Comparison of ENCODE assay signal across 9 mouse cellular contexts in genomic region chr4:129440340-129441063, GRCm38 (mm10). TPM values are rescaled to one million over a fixed set of nuclear protein-coding genes. Genes with fewer than 3 reads are reported as not detected.
DNase-seq lines count a peak whose midpoint lies in the region; ATAC-seq and TF ChIP-seq lines count a peak whose summit lies in the region.
"Had no signal": no experiment of that assay in that cellular context is flagged by ENCODE, and none has a peak within 500 bp of the region (broad histone marks: within the 10 kb centered on the region; RNA-seq: fewer than 3 reads in every experiment).

Zbtb8b (minus strand) TSS chr4:129440853.

- H3K27me3 ChIP-seq in embryonic facial prominence, embryonic 12.5 days: peaks cover 40% of the 10 kb centered on the region
- H3K27me3 ChIP-seq in hindbrain, embryonic 14.5 days (ENCODE audit: control insufficient read depth, insufficient read depth, low read length): peaks cover 23% of the 10 kb centered on the region
- peaks cover 32% of the 10 kb centered on the region for H3K27me3 ChIP-seq in lung, embryonic 14.5 days (ENCODE audit: insufficient read depth, low read length)

- no peak for TF ChIP-seq CTCF in lung, embryonic 14.5 days (IDR thresholded peaks at IDR 0.05; ENCODE audit: low read depth)

- H3K9ac ChIP-seq in embryonic facial prominence, embryonic 12.5 days: peak within 1 kb of the TSS; percentile 57
- peak within 1 kb of the TSS; percentile 71 for H3K9ac ChIP-seq in hindbrain, embryonic 14.5 days
- peak within 1 kb of the TSS; percentile 41 for H3K9ac ChIP-seq in lung, embryonic 14.5 days

- peak; percentile 24 for DNase-seq in adrenal gland, postnatal 25 days
- DNase-seq in adrenal gland, adult 2 months: no peak
- peak; percentile 85 for DNase-seq in hindbrain, embryonic 14.5 days (ENCODE audit: low spot score)
- DNase-seq in layer of hippocampus, postnatal 14 days (ENCODE audit: low spot score in 2 of 2): peak; percentile 70 to 87
- DNase-seq in lung, embryonic 14.5 days: peak; percentile 78
- peak; percentile 77 for DNase-seq in retina, embryonic 14.5 days (ENCODE audit: low spot score)
- no peak for DNase-seq in B cell, adult 2 months

- no peaks in the 10 kb centered on the region for H3K36me3 ChIP-seq in embryonic facial prominence, embryonic 12.5 days
- H3K36me3 ChIP-seq in hindbrain, embryonic 14.5 days (replicated peaks; ENCODE audit: control insufficient read depth, insufficient read depth): no peaks in the 10 kb centered on the region
- no peaks in the 10 kb centered on the region for H3K36me3 ChIP-seq in lung, embryonic 14.5 days (ENCODE audit: insufficient read depth)

- no peaks in the 10 kb centered on the region for H3K9me3 ChIP-seq in embryonic facial prominence, embryonic 12.5 days
- no peaks in the 10 kb centered on the region for H3K9me3 ChIP-seq in hindbrain, embryonic 14.5 days (ENCODE audit: control insufficient read depth, low read length)
- no peaks in the 10 kb centered on the region for H3K9me3 ChIP-seq in lung, embryonic 14.5 days (ENCODE audit: low read depth, low read length)

- ATAC-seq in embryonic facial prominence, embryonic 12.5 days (ENCODE audit: insufficient number of reproducible peaks, insufficient read depth, low FRiP score, low TSS enrichment): peak; percentile 86; the same call in 1 of the 2 replicates
- peak; percentile 99 for ATAC-seq in hindbrain, embryonic 14.5 days (ENCODE audit: low FRiP score)
- ATAC-seq in lung, embryonic 14.5 days (ENCODE audit: insufficient read depth): peak; percentile 89

- no peak within 1 kb of the TSS for H3K27ac ChIP-seq in embryonic facial prominence, embryonic 12.5 days
- H3K27ac ChIP-seq in hindbrain, embryonic 14.5 days: no peak within 1 kb of the TSS
- no peak within 1 kb of the TSS for H3K27ac ChIP-seq in lung, embryonic 14.5 days (ENCODE audit: low read depth)

- WGBS in embryonic facial prominence, embryonic 12.5 days: 2% methylated on average over 33 of the region's 33 CpGs
- 1% methylated on average over 33 of the region's 33 CpGs for WGBS in hindbrain, embryonic 14.5 days
- WGBS in lung, embryonic 14.5 days: 2% methylated on average over 33 of the region's 33 CpGs

- H3K4me2 ChIP-seq in embryonic facial prominence, embryonic 12.5 days (replicated peaks): peak within 1 kb of the TSS; percentile 61
- peak within 1 kb of the TSS; percentile 67 for H3K4me2 ChIP-seq in hindbrain, embryonic 14.5 days (replicated peaks)
- peak within 1 kb of the TSS; percentile 62 for H3K4me2 ChIP-seq in lung, embryonic 14.5 days

- H3K4me1 ChIP-seq in embryonic facial prominence, embryonic 12.5 days: peaks cover 6% of the 10 kb centered on the region; the same call in 1 of the 2 replicates
- peaks cover 13% of the 10 kb centered on the region; the same call in 1 of the 2 replicates for H3K4me1 ChIP-seq in hindbrain, embryonic 14.5 days (replicated peaks; ENCODE audit: control insufficient read depth, insufficient read depth, low read length)
- H3K4me1 ChIP-seq in lung, embryonic 14.5 days (ENCODE audit: insufficient read depth): no peaks in the 10 kb centered on the region

- H3K4me3 ChIP-seq in embryonic facial prominence, embryonic 12.5 days: peak within 1 kb of the TSS; percentile 47
- H3K4me3 ChIP-seq in hindbrain, embryonic 14.5 days (replicated peaks; ENCODE audit: low read length): peak within 1 kb of the TSS; percentile 52
- H3K4me3 ChIP-seq in lung, embryonic 14.5 days (ENCODE audit: low read depth, low read length): peak within 1 kb of the TSS; percentile 43

RNA-seq across cellular contexts. Expression of gene Zbtb8b, which starts in this region (rescaled TPM):
- total RNA-seq in adrenal gland, postnatal 25 days (2021): 0.18 and 0.48 TPM in 2 replicates
- total RNA-seq in adrenal gland, adult 2 months (2021): under 1 TPM; 0.12 to 0.35 TPM
- 0.07 TPM in 1 of 2 replicates, not detected in the other for polyA plus RNA-seq in adrenal gland, adult 2 months (2012; rRNA removed)
- 3.5 TPM in 2 replicates for polyA plus RNA-seq in embryonic facial prominence, embryonic 12.5 days (2016; fragmentation: Nextera tagmentation; extraction: Ambion mirVana)
- polyA plus RNA-seq in hindbrain, embryonic 14.5 days (2014; fragmentation: Nextera tagmentation; extraction: Ambion mirVana): 15.0 and 17.6 TPM in 2 replicates
- 1 to 10 TPM; 4.0 to 5.0 TPM for total RNA-seq in layer of hippocampus, postnatal 14 days (2021)
- polyA plus RNA-seq in lung, embryonic 14.5 days (2014; fragmentation: Nextera tagmentation; extraction: Ambion mirVana): 1.3 and 2.8 TPM in 2 replicates
- polyA plus RNA-seq: C2C12 had no signal

Comparison
In these comparisons a context has a peak if more than half of its experiments do, and no peak if none do; other contexts are left out.
1. Peak in DNase-seq in adrenal gland, postnatal 25 days; RNA of the gene not detected or under 1 TPM.
2. DNase-seq: peak in hindbrain, embryonic 14.5 days (single experiment), layer of hippocampus, postnatal 14 days (2 of 2), lung, embryonic 14.5 days (single experiment) and retina, embryonic 14.5 days (single experiment); none in adrenal gland, adult 2 months (single experiment) and B cell, adult 2 months (0 of 2).
3. Peak in every context shown above with its lines, with median percentiles within 50 percentile points of each other: ATAC-seq, H3K4me2 ChIP-seq, H3K4me3 ChIP-seq and H3K9ac ChIP-seq.